Mouse (Mus musculus) bone marrow macrophage, adult 2 months (primary cell): ENCODE data around the gene Cenpt. TPM values are rescaled to one million over a fixed set of nuclear protein-coding genes. Genes with fewer than 3 reads are reported as not detected.

Experiments
- H3K27ac ChIP-seq: 2 replicates; pipeline ENCODE4 v1.5.1; 2012; ENCODE audit warnings: low read depth, low read length; ENCODE audit not compliant: insufficient read depth
- H3K4me1 ChIP-seq: 2 replicates; pipeline ENCODE4 v1.6.1; 2012; ENCODE audit warnings: low read length; ENCODE audit not compliant: control insufficient read depth, insufficient read depth
- H3K4me3 ChIP-seq: 2 replicates; pipeline ENCODE4 v1.5.1; 2012; ENCODE audit warnings: mild to moderate bottlenecking, low read length, moderate library complexity; ENCODE audit not compliant: insufficient read depth
- CTCF ChIP-seq: IDR thresholded peaks from 2 replicates; pipeline ENCODE4 v1.5.1; 2012; ENCODE audit warnings: low read depth, mild to moderate bottlenecking, low read length, moderate library complexity
- polyA plus RNA-seq: library from polyadenylated mRNA; stranded (reverse); fragments of >200 nt; gene quantifications from 2 replicates; pipeline ENCODE4 v1.2.4, GENCODE M21; 2012; ENCODE audit not compliant: missing spikeins, insufficient read depth, insufficient read length

The Cenpt gene
- polyA plus RNA-seq, 1 experiment: 17.1 TPM

GRCm38 (mm10) chr8:105795785-105796184 is 57.3 kb downstream of the Cenpt start:
- peaks cover 15% of the 10 kb centered on the region for H3K4me1 ChIP-seq
- TF ChIP-seq CTCF: no peak
- H3K27ac ChIP-seq: no peak overlapping the region
- no peak overlapping the region for H3K4me3 ChIP-seq

Other genes with a start within 250 kb of the Cenpt start
- gene Ripor1, start 248.0 kb downstream of the Cenpt start, polyA plus RNA-seq: 15.5 and 17.9 TPM in 2 replicates
- 60.3 and 61.3 TPM in 2 replicates for gene Ctcf, start 216.7 kb downstream of the Cenpt start, polyA plus RNA-seq
- not detected in 2 replicates for gene Agrp, start 215.9 kb downstream of the Cenpt start, polyA plus RNA-seq
- gene Carmil2, start 167.0 kb downstream of the Cenpt start, polyA plus RNA-seq: 0.32 TPM in 1 of 2 replicates, not detected in the other
- 37.9 and 41.6 TPM in 2 replicates for gene Acd, start 152.2 kb downstream of the Cenpt start, polyA plus RNA-seq
- gene Pard6a, start 152.1 kb downstream of the Cenpt start, polyA plus RNA-seq: 9.4 and 11.2 TPM in 2 replicates
- not detected in 2 replicates for gene 4933405L10Rik, start 145.6 kb downstream of the Cenpt start, polyA plus RNA-seq
- gene Enkd1, start 145.1 kb downstream of the Cenpt start, polyA plus RNA-seq: 5.3 and 9.1 TPM in 2 replicates
- 0.75 and 1.4 TPM in 2 replicates for gene Gfod2, start 94.6 kb downstream of the Cenpt start, polyA plus RNA-seq
- gene Ranbp10, start 25.9 kb downstream of the Cenpt start, polyA plus RNA-seq: 42.0 and 44.3 TPM in 2 replicates
- gene Tsnaxip1, start 25.5 kb downstream of the Cenpt start, polyA plus RNA-seq: not detected in 2 replicates
- 27.4 and 28.5 TPM in 2 replicates for gene Thap11, start 1.9 kb upstream of the Cenpt start, polyA plus RNA-seq
- 2.2 TPM in 1 of 2 replicates, not detected in the other for gene Nutf2, start 7.3 kb upstream of the Cenpt start, polyA plus RNA-seq
- gene Edc4, start 27.6 kb upstream of the Cenpt start, polyA plus RNA-seq: 23.6 and 29.8 TPM in 2 replicates
- gene Nrn1l, start 40.3 kb upstream of the Cenpt start, polyA plus RNA-seq: not detected in 2 replicates
- 18.0 and 18.8 TPM in 2 replicates for gene Pskh1, start 47.2 kb upstream of the Cenpt start, polyA plus RNA-seq
- 0.63 TPM in 1 of 2 replicates, not detected in the other for gene Ctrl, start 80.6 kb upstream of the Cenpt start, polyA plus RNA-seq
- gene Psmb10, start 85.2 kb upstream of the Cenpt start, polyA plus RNA-seq: 150 and 151 TPM in 2 replicates
- gene Lcat, start 90.1 kb upstream of the Cenpt start, polyA plus RNA-seq: 0.55 and 0.60 TPM in 2 replicates
- gene Slc12a4, start 112.8 kb upstream of the Cenpt start, polyA plus RNA-seq: 19.6 and 27.5 TPM in 2 replicates
- 3.2 and 3.6 TPM in 2 replicates for gene Dpep3, start 126.2 kb upstream of the Cenpt start, polyA plus RNA-seq
- 6.1 and 8.3 TPM in 2 replicates for gene Dus2, start 138.1 kb upstream of the Cenpt start, polyA plus RNA-seq
- gene Dpep2nb, start 152.7 kb upstream of the Cenpt start, polyA plus RNA-seq: not detected in 2 replicates
- gene Ddx28, start 158.6 kb upstream of the Cenpt start, polyA plus RNA-seq: 10.1 and 12.0 TPM in 2 replicates
- gene Nfatc3, start 205.6 kb upstream of the Cenpt start, polyA plus RNA-seq: 28.3 and 31.9 TPM in 2 replicates